Mouse (Mus musculus): Measurements from ENCODE around the gene Abca12. TPM values are rescaled to one million over a fixed set of nuclear protein-coding genes. Genes with fewer than 3 reads are reported as not detected.

The Abca12 gene
- total RNA-seq (2023): not detected

DNA sequence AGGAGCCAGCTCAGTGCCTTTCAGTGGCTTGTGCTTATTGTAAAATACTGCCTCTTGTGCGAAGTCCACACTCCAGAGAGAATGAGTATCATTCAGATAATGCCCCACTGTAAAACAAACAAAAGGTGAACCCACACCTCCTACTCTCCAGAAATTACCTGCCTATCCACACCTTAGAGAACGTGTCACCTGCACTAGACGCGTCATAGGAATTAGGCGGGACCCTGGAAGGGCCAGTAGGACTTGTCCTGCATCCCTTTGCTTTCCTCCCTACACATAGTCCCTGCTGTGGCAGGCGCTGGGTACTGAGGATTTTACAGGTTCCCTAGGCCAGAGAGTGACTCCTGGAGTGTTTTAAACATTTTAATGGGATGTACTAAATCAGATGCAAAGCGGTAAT is at the start of gene Abca12:
Gene Abca12, minus strand, starts transcription at position 101 of the 400 bp plus-strand sequence.

Other genes with a start within 250 kb of the Abca12 start
- gene Atic, start 142.2 kb upstream of the Abca12 start, total RNA-seq (2023): 72.3 TPM
- 5.1 TPM for gene Fn1, start 238.3 kb upstream of the Abca12 start, total RNA-seq (2023)

Measured in CD8-positive naive resting alpha-beta T cell, adult 57 days (primary cell).